Mouse (Mus musculus) hematopoietic stem cell, adult 5-6 weeks (primary cell): ENCODE results near the gene Surf4. TPM values are rescaled to one million over a fixed set of nuclear protein-coding genes. Genes with fewer than 3 reads are reported as not detected.
"Not testable (repeated sequence)": the region's sequence is repeated elsewhere in the genome, so short reads cannot be mapped to it uniquely, and the experiment has no call there.

Experiments
- ATAC-seq, 2 experiments: fragments of 125-278 bp in 1 of 2; replicated peaks in 1 of 2; 2 replicates each; pipeline ENCODE4 v1.8.0; 2016 to 2017; ENCODE audit warnings: inconsistent platforms in 2 of 2, mild to moderate bottlenecking in 2 of 2, moderate number of reproducible peaks in 2 of 2, low read depth in 1 of 2, moderate TSS enrichment in 1 of 2; ENCODE audit not compliant: low FRiP score in 2 of 2, poor library complexity in 2 of 2, severe bottlenecking in 2 of 2, insufficient read depth in 1 of 2, low TSS enrichment in 1 of 2
- total RNA-seq: library from RNA; stranded (forward); fragments of 172-1452, 232-1000 nt; gene quantifications from 2 replicates; pipeline ENCODE4 v1.2.3, GENCODE M21; 2017

The Surf4 gene
- total RNA-seq, 1 experiment from 2014 or later: 64.1 TPM

- peak; percentile 69 to 82 for ATAC-seq
These were observed 23.4 kb downstream of the Surf4 start, which contains the start of the genes Med22 and Rpl7a for GRCm38 (mm10) chr2:26910124-26910993. TSS of gene Med22 (minus strand) at chr2:26910677. TSS of gene Rpl7a (plus strand) at chr2:26910764.

- no peak for ATAC-seq
These were observed 24.3 kb downstream of the Surf4 start for GRCm38 (mm10) chr2:26909387-26909784.

- no peak for ATAC-seq
These were observed 24.9 kb downstream of the Surf4 start for GRCm38 (mm10) chr2:26908710-26909386.

GRCm38 (mm10) chr2:26907109-26907508, 26.6 kb downstream of the Surf4 start:
- ATAC-seq: no peak

DNA sequence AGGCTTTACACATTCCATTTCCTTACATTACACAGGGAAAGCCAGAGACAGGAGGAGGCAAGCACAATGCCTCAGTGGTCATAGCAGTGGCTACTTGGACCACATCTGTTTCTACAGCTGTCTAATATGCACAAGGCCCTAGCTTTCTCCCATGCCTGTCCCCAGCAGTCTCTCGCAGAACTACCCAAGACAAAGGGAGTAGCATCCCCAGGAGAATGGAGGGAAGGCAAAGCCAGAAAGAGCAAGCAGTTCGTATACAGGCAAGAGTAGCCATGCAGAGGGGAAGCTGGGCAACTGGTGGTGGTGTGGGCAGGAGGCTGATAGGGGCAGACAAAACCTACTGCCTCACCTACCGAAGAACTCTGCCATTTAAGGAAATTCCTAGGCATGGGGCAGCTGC, 27.3 kb downstream of the Surf4 start:
- no peak for ATAC-seq

DNA sequence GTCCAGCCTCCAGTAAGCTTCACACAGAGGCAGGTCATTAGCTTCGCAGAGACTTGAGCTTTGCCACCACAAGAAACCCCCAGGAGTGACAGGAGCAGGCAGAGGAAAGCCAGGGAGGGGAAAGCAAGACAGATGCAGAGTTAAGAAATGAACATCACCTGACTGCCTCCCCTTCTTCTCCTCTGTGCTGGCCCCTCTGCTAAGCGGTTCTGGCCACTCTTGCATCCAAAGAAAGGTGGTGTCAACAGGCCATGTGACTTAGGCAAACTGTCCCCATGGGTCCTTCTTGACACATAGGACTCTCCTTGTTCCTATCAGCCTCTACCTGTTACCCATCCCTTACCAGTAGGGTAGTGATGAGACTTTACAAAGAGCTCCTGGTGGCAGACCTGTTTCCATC, 27.8 kb downstream of the Surf4 start:
- no peak for ATAC-seq

DNA sequence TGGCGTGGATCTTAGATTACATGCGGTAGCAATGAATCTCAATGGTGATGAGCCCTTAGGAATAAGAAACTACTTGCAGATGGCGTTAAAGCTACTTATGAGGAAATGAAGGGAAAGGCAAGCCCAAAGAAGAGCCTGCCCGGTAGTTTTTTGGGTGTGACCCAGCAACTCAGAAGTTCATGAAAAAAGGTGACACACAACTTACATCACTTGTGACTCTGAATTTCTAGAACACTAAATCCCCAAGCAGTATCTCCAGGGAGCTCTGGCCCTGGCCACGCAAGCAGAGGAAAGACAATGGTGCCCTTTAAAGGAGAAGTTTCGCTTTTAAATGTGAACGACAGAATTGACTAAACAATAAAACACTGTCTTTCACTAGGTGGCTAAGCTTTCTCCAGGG, 30.4 kb downstream of the Surf4 start:
- ATAC-seq: no peak

DNA sequence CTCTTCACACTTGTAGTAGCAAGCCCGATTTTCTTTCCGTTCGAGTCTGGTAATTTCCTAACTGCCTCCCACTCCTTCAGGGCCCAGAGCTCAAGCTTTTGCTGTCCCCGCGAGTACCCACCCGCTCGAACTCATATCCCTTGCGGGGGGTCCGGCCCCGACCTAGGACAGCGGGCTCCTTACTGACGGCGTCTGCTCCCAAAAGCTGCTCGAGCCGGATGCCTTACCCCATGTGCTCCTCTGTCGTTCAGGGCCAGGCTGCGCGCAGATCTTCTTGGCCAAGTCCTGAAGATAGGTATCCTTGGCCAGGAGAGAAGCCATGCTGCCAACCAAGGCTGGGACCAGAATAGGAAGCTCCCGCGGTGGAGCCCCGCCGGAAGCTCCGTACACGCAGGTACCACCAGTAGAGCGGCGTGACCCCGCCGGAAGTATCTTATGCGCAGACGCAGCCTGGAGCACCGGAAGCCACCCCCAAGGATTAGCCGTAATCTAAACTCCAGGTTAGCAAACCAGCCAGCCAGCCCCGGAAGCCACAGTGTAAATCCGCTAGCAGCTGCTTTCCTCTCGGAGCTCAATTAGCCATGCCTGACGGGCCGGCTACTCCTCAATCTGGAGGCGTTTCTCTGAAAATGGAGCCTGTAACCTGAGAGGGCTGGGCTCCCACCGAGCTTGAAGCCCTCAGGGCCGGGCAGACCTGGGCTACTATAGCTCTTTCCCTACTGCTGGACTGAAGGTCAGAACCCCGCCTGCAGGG, 31.1 kb downstream of the Surf4 start, which contains the start of gene Surf6:
Gene Surf6, minus strand, starts transcription at position 413 of the 754 bp plus-strand sequence.
- ATAC-seq: peak; percentile 84 to 94

DNA sequence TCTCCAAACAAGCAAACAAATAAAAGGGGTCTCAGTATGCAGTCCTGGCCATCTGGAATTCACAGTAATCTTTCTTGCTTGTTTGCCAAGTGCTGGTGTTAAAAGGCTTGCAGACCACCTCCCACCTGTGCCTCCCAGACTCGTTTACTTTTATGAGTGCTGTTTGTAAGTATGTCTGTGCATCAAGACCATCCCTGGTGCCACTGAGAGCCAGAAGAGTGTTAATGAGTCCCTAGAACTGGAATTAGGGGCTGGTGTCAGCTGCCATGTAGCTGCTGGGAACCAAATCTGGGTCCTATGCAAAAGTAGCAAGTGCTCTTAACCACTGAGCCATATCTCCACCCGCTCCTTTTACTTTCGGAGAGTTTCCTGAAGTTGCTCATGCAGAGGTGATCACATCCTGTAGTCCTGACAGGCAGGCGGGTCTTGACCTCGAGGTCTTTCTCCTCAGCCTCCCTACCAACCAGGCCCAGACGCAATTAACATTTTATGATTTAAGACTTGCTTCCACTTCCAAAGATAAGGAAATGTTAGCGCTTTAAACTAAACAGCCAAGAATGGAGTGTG, 31.8 kb downstream of the Surf4 start:
- no peak for ATAC-seq

DNA sequence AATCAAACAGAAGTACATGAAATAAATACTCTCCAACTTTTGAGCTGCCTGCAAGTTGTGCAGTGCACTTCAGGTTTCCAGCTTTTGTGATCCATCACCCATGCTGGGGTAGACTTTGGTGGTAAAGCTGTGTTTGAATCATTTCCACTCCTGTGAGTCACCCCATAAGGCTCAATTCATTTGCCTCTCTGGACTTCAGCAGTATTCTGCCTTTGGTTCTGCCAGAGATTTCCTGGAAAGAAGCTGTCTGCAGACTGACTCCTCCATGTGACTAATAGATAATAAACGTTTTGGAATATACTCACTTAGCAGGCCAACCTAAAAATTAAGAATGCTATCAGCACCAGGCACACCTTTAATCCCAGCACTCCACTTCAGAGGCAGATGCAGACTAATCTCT, 33.0 kb downstream of the Surf4 start:
- no peak for ATAC-seq

DNA sequence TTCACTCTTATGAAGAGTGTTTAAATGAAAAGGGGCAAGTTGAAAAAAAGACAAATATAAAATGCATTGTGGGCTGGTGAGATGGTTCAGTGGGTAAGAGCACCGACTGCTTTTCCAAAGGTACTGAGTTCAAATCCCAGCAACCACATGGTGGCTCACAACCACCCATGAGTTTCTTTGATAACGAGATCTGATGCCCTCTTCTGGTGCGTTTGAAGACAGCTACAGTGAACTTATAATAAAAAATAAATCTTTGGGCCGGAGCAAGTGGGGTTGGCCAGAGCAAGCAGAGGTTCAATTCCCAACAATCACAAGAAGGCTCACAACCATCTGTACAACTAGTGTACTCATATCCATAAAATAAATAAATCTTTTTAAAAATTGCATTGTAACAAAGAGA, 37.8 kb downstream of the Surf4 start:
- no peak for ATAC-seq

DNA sequence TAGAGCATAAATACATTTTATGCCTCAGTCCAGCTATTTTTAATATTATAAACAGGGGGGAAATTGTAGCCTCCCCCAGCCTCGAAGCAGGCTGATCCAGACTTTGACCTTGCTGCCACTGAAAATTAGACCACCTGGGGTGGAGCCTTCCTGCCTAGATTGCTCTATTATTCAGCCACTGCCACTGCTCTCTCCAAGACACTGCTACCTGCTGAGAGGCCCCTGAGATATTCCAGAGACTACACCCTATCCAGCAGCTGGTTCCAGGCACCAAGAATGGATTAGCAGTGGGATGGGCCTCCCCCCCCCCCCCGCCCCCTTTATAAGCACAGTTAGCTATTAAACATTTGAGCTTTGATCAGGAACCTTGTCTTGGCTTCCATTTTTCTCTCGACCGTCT, 47.6 kb downstream of the Surf4 start:
- not testable (repeated sequence) for ATAC-seq

DNA sequence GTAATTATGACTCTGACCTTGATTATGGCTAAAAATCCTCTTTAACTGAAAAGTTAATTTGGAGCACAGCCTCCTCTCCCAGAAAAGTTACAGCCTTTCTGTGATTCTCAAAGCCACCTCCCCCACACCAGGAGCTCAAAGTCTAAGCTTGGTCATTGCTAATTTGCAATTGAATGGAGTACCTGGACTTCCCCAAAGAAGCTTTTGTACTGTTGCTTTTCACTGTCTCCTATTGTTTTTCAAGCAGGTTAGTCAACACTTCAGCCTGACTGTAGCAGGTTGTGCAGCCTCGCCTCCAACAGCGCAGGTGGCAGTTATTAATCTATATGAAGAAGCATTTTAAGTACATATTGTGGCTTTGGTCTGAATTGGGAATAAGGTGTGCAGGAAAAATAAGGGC, 48.2 kb downstream of the Surf4 start:
- ATAC-seq: not testable (repeated sequence)

DNA sequence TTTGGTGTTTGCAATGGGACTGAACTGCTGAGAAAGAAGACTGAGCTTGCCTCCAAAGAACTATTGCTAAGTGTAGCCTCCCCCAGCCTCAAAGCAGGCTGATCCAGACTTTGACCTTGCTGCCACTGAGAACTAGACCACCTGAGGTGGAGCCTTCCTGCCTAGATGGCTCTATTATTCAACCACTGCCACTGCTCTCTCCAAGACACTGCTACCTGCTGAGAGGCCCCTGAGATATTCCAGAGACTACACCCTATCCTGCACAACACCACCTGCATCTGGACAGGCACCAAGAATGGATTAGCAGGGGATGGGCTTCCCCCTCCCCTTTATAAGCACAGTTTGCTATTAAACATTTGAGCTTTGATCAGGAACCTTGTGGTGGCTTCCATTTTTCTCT, 55.2 kb downstream of the Surf4 start:
- no peak for ATAC-seq

GRCm38 (mm10) chr2:26870666-26871065, 63.1 kb downstream of the Surf4 start:
- ATAC-seq: no peak
